Mouse (Mus musculus): ENCODE results near the gene Lrrc58. TPM values are rescaled to one million over a fixed set of nuclear protein-coding genes. Genes with fewer than 3 reads are reported as not detected.

Lrrc58 gene
- polyA plus RNA-seq, 1 experiment from 2014 or later, result 73.5 TPM

DNA sequence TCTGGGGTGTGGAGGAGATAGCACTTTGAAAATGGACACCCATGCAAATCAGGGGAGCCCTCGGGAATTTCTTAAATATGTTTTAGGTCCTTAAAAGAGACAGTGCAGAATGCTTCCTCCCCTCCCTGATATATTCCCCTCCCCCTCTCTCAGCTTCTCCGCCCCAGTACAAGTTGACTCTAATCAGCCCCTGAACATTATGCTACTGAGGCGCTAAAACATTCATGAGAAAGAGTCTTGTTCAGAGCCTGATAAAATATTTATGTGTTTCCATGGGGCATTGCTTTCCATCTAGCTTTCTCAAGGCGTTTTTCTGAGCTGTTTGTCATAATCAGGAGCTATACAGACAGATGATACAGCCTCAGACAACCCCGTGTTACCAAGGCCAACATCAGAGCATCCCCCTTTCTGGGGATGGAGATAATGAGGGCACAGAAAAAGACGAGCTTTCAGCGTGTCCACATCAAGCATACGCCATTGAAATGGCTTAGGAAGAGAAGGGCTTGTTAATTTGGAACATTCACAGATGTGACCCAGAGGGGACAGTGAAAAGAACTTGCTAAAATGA is 52.7 kb downstream of the Lrrc58 start:
- no peak for DNase-seq (ENCODE audit: low spot score)
- no peak overlapping the region for H3K9ac ChIP-seq (ENCODE audit: low read length)
- H3K4me2 ChIP-seq (ENCODE audit: low read depth, low read length, severe bottlenecking), result no peak overlapping the region
- no peak overlapping the region for H3K4me3 ChIP-seq (ENCODE audit: low read depth, low read length)
- no peak for ATAC-seq (replicated peaks; ENCODE audit: low FRiP score)
- WGBS, result 56% methylated on average over 8 of the region's 8 CpGs
- no peak overlapping the region for H3K27ac ChIP-seq (ENCODE audit: low read depth, low read length)
- H3K9me3 ChIP-seq (ENCODE audit: control insufficient read depth, low read length), result no peaks in the 10 kb centered on the region
- H3K36me3 ChIP-seq (ENCODE audit: control insufficient read depth, insufficient read depth, low read length), result no peaks in the 10 kb centered on the region
- peaks cover 1% of the 10 kb centered on the region; the same call in 1 of the 2 replicates for H3K4me1 ChIP-seq (replicated peaks; ENCODE audit: control insufficient read depth, insufficient read depth, low read length)
- no peaks in the 10 kb centered on the region for H3K27me3 ChIP-seq (ENCODE audit: control insufficient read depth, insufficient read depth, low read length)

GRCm38 (mm10) chr16:37926087-37926486 is 57.9 kb downstream of the Lrrc58 start:
- Histone ChIP-seq H3K27ac (ENCODE audit: low read depth, low read length) (peak overlapping the region; percentile 55), H3K4me1 (replicated peaks; ENCODE audit: control insufficient read depth, insufficient read depth, low read length) (peaks cover 18% of the 10 kb centered on the region), H3K27me3 (ENCODE audit: control insufficient read depth, insufficient read depth, low read length) (no peaks in the 10 kb centered on the region), H3K36me3 (ENCODE audit: control insufficient read depth, insufficient read depth, low read length) (no peaks in the 10 kb centered on the region), H3K9ac (ENCODE audit: low read length) (no peak overlapping the region), H3K9me3 (ENCODE audit: control insufficient read depth, low read length) (no peaks in the 10 kb centered on the region), H3K4me2 (ENCODE audit: low read depth, low read length, severe bottlenecking) (peak overlapping the region; percentile 22; the same call in 1 of the 2 replicates), H3K4me3 (ENCODE audit: low read depth, low read length) (no peak overlapping the region)
- ATAC-seq (replicated peaks; ENCODE audit: low FRiP score), result peak; percentile 65
- no peak for DNase-seq (ENCODE audit: low spot score)
- 4% methylated on average over 7 of the region's 7 CpGs for WGBS

DNA sequence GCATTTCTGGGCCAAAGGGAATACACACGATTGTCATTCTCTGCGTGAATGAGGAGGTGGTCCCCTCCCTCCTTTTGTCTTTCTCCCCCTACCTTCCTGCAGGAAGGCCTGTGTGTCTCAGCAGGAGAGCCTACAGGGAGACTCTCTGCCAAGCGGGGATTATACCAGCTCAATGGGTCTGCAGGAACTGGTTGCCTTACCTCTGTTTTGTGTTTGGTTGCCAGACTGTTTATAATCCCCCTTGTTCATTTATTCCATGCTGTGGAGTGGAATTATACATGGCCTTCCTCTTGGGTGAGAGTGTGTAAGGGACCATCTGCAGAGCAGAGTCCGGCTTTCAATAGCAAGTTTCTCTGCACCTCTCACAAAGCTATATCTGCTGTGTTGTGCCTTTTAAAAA is 58.9 kb downstream of the Lrrc58 start:
- DNase-seq (ENCODE audit: low spot score) (no peak), ATAC-seq (replicated peaks; ENCODE audit: low FRiP score) (peak; percentile 55; the same call in 1 of the 2 replicates)
- Histone ChIP-seq H3K9ac (ENCODE audit: low read length) (no peak overlapping the region), H3K4me3 (ENCODE audit: low read depth, low read length) (no peak overlapping the region), H3K4me1 (replicated peaks; ENCODE audit: control insufficient read depth, insufficient read depth, low read length) (peaks cover 18% of the 10 kb centered on the region), H3K27ac (ENCODE audit: low read depth, low read length) (peak overlapping the region; percentile 25), H3K9me3 (ENCODE audit: control insufficient read depth, low read length) (no peaks in the 10 kb centered on the region), H3K36me3 (ENCODE audit: control insufficient read depth, insufficient read depth, low read length) (no peaks in the 10 kb centered on the region), H3K4me2 (ENCODE audit: low read depth, low read length, severe bottlenecking) (no peak overlapping the region), H3K27me3 (ENCODE audit: control insufficient read depth, insufficient read depth, low read length) (no peaks in the 10 kb centered on the region)
- 9% methylated on average over 4 of the region's 4 CpGs for WGBS

- Histone ChIP-seq H3K36me3 (ENCODE audit: control insufficient read depth, insufficient read depth, low read length) (no peaks in the 10 kb centered on the region), H3K4me3 (ENCODE audit: low read depth, low read length) (no peak overlapping the region), H3K4me2 (ENCODE audit: low read depth, low read length, severe bottlenecking) (no peak overlapping the region), H3K4me1 (replicated peaks; ENCODE audit: control insufficient read depth, insufficient read depth, low read length) (peaks cover 18% of the 10 kb centered on the region), H3K9ac (ENCODE audit: low read length) (no peak overlapping the region), H3K9me3 (ENCODE audit: control insufficient read depth, low read length) (no peaks in the 10 kb centered on the region), H3K27ac (ENCODE audit: low read depth, low read length) (no peak overlapping the region; the same call in 1 of the 2 replicates), H3K27me3 (ENCODE audit: control insufficient read depth, insufficient read depth, low read length) (no peaks in the 10 kb centered on the region)
- DNase-seq (ENCODE audit: low spot score) (no peak), ATAC-seq (replicated peaks; ENCODE audit: low FRiP score) (no peak)
- WGBS, result 44% methylated on average over 2 of the region's 2 CpGs
These were observed 60.8 kb downstream of the Lrrc58 start for GRCm38 (mm10) chr16:37929006-37929405.

DNA sequence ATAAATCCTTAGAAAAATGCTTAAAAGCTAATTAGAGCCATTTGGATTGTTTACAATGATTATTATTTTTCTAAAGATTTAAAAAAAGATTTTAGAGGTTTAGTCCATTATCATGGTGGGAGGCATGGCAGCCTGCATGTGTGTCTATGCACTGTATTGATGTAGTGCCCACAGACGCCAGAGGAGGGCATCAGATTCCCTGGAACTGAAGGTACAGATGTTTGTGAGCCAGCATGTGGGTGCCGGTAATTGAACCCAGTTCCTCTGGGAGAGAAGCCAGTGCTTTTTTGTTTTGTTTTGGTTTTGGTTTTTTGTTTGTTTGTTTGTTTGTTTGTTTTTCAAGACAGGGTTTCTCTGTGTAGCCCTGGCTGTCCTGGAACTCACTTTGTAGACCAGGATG is 61.4 kb downstream of the Lrrc58 start:
- DNase-seq (ENCODE audit: low spot score) (no peak), ATAC-seq (replicated peaks; ENCODE audit: low FRiP score) (no peak)
- H3K9ac ChIP-seq (ENCODE audit: low read length), result no peak overlapping the region
- peaks cover 18% of the 10 kb centered on the region for H3K4me1 ChIP-seq (replicated peaks; ENCODE audit: control insufficient read depth, insufficient read depth, low read length)
- H3K27ac ChIP-seq (ENCODE audit: low read depth, low read length), result peak overlapping the region; percentile 46; the same call in 1 of the 2 replicates
- H3K4me3 ChIP-seq (ENCODE audit: low read depth, low read length), result no peak overlapping the region
- H3K36me3 ChIP-seq (ENCODE audit: control insufficient read depth, insufficient read depth, low read length), result no peaks in the 10 kb centered on the region
- no peaks in the 10 kb centered on the region for H3K27me3 ChIP-seq (ENCODE audit: control insufficient read depth, insufficient read depth, low read length)
- WGBS, result 89% methylated on average over 2 of the region's 2 CpGs
- H3K4me2 ChIP-seq (ENCODE audit: low read depth, low read length, severe bottlenecking), result no peak overlapping the region
- no peaks in the 10 kb centered on the region for H3K9me3 ChIP-seq (ENCODE audit: control insufficient read depth, low read length)

DNA sequence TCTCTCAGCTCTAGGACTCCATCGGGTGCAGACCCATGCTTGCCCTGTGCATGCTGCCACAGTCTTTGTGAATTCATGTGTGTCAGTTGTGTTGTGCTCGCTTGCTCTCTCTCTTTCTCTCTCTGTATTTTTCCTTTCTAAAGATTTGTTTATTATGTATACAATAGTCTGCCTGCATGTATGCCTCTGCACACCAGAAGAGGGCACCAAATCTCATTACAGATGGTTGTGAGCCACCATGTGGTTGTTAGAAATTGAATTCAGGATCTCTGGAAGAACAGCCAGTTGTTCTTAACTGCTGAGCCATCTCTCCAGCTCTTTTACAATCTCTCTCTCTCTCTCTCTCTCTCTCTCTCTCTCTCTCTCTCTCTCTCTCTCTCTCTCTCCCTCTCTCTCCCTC is 66.7 kb downstream of the Lrrc58 start:
- no peak for DNase-seq (ENCODE audit: low spot score)
- no peaks in the 10 kb centered on the region for H3K36me3 ChIP-seq (ENCODE audit: control insufficient read depth, insufficient read depth, low read length)
- no peaks in the 10 kb centered on the region for H3K27me3 ChIP-seq (ENCODE audit: control insufficient read depth, insufficient read depth, low read length)
- no peak for ATAC-seq (replicated peaks; ENCODE audit: low FRiP score)
- H3K4me1 ChIP-seq (replicated peaks; ENCODE audit: control insufficient read depth, insufficient read depth, low read length), result peaks cover 5% of the 10 kb centered on the region; the same call in 1 of the 2 replicates
- 83% methylated on average over 2 of the region's 2 CpGs for WGBS
- H3K4me2 ChIP-seq (ENCODE audit: low read depth, low read length, severe bottlenecking), result no peak overlapping the region
- no peak overlapping the region for H3K4me3 ChIP-seq (ENCODE audit: low read depth, low read length)
- H3K9me3 ChIP-seq (ENCODE audit: control insufficient read depth, low read length), result no peaks in the 10 kb centered on the region
- no peak overlapping the region for H3K9ac ChIP-seq (ENCODE audit: low read length)
- H3K27ac ChIP-seq (ENCODE audit: low read depth, low read length), result no peak overlapping the region

- no peak overlapping the region for H3K27ac ChIP-seq (ENCODE audit: low read depth, low read length)
- no peak overlapping the region for H3K4me2 ChIP-seq (ENCODE audit: low read depth, low read length, severe bottlenecking)
- peaks cover 5% of the 10 kb centered on the region; the same call in 1 of the 2 replicates for H3K4me1 ChIP-seq (replicated peaks; ENCODE audit: control insufficient read depth, insufficient read depth, low read length)
- no peaks in the 10 kb centered on the region for H3K27me3 ChIP-seq (ENCODE audit: control insufficient read depth, insufficient read depth, low read length)
- WGBS, result 69% methylated on average over 8 of the region's 8 CpGs
- H3K9me3 ChIP-seq (ENCODE audit: control insufficient read depth, low read length), result no peaks in the 10 kb centered on the region
- ATAC-seq (replicated peaks; ENCODE audit: low FRiP score) (no peak), DNase-seq (ENCODE audit: low spot score) (no peak)
- H3K9ac ChIP-seq (ENCODE audit: low read length), result no peak overlapping the region
- no peaks in the 10 kb centered on the region for H3K36me3 ChIP-seq (ENCODE audit: control insufficient read depth, insufficient read depth, low read length)
- no peak overlapping the region for H3K4me3 ChIP-seq (ENCODE audit: low read depth, low read length)
These were observed 69.1 kb downstream of the Lrrc58 start for GRCm38 (mm10) chr16:37937276-37937675.

Other genes with a start within 250 kb of the Lrrc58 start
- 50.5 and 63.0 TPM in 2 replicates for gene Ndufb4, start 213.9 kb upstream of the Lrrc58 start, polyA plus RNA-seq (2014; fragmentation: Nextera tagmentation; extraction: Ambion mirVana)
- 171 and 176 TPM in 2 replicates for gene Fstl1, start 91.5 kb upstream of the Lrrc58 start, polyA plus RNA-seq (2014; fragmentation: Nextera tagmentation; extraction: Ambion mirVana)
- 0.24 and 0.40 TPM in 2 replicates for gene Gm36028, start 7.2 kb upstream of the Lrrc58 start, polyA plus RNA-seq (2014; fragmentation: Nextera tagmentation; extraction: Ambion mirVana)
- gene Gpr156, start 48.1 kb downstream of the Lrrc58 start, polyA plus RNA-seq (2014; fragmentation: Nextera tagmentation; extraction: Ambion mirVana), result 4.2 and 4.3 TPM in 2 replicates
- 106 and 110 TPM in 2 replicates for gene Gsk3b, start 220.6 kb downstream of the Lrrc58 start, polyA plus RNA-seq (2014; fragmentation: Nextera tagmentation; extraction: Ambion mirVana)

Measured in forebrain, embryonic 11.5 days (tissue).